Mouse (Mus musculus) brain, adult 2 months (tissue): ENCODE measurements around the gene AL607142.1.

Experiments
- DNase-seq: peaks from one replicate; pipeline ENCODE4 v3.0.0; 2011; ENCODE audit warnings: low read depth, low spot score

AL607142.1 gene

GRCm38 (mm10) chr4:120096935-120097334 lies 32.1 kb downstream of the AL607142.1 start:
- no peak for DNase-seq

- peak; percentile 49 for DNase-seq
These were observed 36.4 kb downstream of the AL607142.1 start for GRCm38 (mm10) chr4:120101186-120101585.

- DNase-seq: peak; percentile 87
These were observed 39.8 kb downstream of the AL607142.1 start for GRCm38 (mm10) chr4:120104599-120104998.

GRCm38 (mm10) chr4:120106362-120106761 lies 41.6 kb downstream of the AL607142.1 start:
- no peak for DNase-seq

- DNase-seq: no peak
These were observed 43.0 kb downstream of the AL607142.1 start for GRCm38 (mm10) chr4:120107787-120108186.

- peak; percentile 31 for DNase-seq
These were observed 50.7 kb downstream of the AL607142.1 start for GRCm38 (mm10) chr4:120115516-120115915.

GRCm38 (mm10) chr4:120116312-120116711 lies 51.5 kb downstream of the AL607142.1 start:
- DNase-seq: peak; percentile 50

DNA sequence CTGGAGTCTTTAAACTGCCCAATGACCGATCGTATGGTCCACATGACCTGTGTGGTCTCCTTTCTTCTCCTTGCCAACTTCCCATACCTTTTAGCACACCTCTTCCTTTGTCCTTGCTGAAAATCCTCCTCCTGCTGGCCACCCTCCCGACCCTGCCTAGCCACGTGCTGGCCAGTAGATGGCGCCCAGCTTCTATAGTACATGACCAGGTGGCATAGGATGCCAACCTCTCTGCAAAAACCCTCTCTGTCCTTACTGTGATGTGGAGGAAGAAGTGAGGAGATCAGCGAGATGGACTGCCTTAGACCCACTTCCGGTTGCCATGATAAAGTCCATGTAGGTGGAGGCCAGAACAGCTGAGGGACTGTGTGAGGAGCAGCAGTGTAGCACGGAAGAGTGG lies 55.5 kb downstream of the AL607142.1 start:
- peak; percentile 83 for DNase-seq

DNA sequence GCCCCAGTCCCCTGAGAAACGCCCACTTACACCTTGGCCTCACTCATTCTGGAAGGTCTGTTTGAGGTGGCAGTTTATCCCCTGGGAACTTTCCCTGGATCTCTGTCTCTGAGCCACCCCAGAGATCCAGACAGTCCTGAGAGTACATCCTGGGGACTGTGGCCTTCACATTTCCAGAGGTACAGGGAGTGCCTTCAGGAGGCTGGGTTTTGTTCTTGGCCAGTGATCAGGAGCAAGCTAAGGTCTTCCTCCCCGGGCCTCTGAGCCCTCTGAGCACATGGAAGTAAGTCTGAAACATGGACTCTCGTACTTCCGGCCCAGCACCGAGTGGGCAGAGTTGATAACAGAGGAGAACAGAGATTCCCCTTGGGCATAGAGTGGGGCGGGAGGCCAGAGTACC lies 59.9 kb downstream of the AL607142.1 start:
- DNase-seq: no peak

DNA sequence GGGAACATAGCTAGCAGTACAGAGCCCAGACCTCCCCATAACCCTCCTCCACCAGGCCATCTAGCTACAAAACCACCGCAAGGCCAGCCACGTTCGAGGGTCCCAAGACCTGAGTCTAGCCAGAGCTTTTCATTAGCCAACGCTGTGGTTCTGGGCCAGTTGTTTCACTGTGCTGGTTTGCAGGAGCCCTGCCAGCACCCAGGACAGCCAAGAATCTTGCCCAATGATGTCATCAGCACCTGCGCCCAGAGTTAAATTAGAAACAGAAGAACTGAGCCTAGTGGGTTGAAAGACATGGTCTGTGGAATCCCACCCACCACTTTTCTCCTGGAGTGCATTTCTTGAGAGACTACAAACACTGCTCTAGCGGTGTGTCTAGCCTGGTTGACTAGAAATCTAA lies 61.3 kb downstream of the AL607142.1 start:
- DNase-seq: peak; percentile 59

GRCm38 (mm10) chr4:120127333-120127732 lies 62.5 kb downstream of the AL607142.1 start:
- DNase-seq: no peak

DNA sequence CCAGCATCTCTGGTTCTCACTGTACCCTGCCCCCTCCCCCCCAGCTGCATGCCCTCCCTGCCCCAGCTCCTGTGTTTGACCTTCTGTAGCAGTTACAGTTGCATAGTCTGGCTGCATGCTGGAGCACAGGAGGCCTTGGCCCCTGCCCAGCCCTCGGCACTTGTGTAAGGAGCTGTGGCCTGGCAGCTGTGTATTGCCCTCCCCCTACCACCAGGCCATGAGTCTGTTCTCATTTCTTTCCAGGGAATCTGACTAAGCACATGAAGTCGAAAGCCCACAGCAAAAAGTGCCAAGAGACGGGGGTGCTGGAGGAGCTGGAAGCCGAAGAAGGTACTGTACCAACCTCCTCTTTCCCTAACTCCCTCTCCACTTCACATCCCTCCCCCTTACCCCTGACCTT lies 63.2 kb downstream of the AL607142.1 start:
- peak; percentile 81 for DNase-seq

- peak; percentile 85 for DNase-seq
These were observed 64.6 kb downstream of the AL607142.1 start for GRCm38 (mm10) chr4:120129233-120129885.

DNA sequence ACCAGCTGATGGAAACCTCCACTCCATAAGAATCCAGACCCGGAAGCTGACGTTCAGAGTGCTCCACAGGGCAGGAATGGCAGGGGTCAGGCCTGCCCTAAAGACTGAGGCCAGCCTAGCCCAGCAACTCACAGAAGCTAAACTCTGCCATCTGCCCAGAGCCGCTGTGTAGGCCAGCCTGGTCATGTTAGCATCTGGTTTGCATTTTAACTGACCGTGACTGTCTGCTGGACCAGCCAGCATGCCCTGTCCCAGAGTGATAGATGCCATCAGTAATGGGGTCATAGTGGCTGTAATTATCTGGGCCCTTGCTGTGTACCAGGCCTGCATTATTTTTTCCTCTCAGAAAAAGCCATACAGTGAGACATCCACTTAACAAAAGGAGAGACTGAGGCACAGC lies 66.1 kb downstream of the AL607142.1 start:
- no peak for DNase-seq

GRCm38 (mm10) chr4:120131441-120132220 lies 66.8 kb downstream of the AL607142.1 start:
- peak; percentile 66 for DNase-seq

GRCm38 (mm10) chr4:120134223-120134622 lies 69.4 kb downstream of the AL607142.1 start:
- peak; percentile 48 for DNase-seq

DNA sequence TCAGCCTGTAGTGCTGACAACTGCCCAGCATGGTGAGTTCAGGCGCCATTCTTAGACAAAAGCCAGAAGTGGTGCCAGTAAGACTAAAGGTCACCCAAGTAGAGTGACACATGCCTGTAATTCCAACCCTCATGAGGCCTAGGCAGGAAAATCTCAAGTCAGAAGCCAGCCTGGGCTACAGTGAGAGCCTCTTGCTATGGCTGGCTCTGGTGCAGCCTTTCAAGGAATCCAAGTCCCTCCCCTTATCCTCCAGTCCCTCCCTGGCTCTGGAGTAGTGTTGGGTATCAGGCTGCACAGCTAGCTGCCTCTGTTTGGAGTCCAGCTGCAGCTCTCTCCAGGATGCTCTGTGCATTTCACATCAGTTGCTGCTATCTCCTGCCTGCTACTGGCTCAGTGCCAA lies 77.0 kb downstream of the AL607142.1 start:
- DNase-seq: no peak

DNA sequence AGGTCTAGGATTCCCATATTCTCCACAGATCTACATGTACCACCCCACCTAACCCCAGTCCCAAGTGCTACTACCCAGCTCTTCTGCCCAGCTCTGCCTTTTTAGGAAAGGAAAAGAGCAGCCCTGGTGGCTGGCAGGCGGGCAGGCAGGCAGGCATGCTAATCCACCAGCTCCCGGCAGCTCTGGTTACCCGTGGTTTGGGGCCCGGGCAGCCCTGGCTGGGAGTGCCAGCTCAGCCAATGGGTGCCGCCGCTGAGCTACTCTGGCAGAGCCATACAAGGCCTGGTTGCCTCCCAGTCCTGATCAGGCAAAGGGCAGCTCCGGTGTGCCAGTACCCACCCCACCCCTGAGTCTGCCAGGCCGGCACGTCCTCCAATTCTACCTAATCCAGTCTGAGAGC lies 78.1 kb downstream of the AL607142.1 start:
- no peak for DNase-seq
